Mouse (Mus musculus): ENCODE results near the gene Sox9. TPM values are rescaled to one million over a fixed set of nuclear protein-coding genes. Genes with fewer than 3 reads are reported as not detected.

Sox9 gene
- polyA plus RNA-seq, 1 experiment from 2014 or later, result 62.2 TPM

DNA sequence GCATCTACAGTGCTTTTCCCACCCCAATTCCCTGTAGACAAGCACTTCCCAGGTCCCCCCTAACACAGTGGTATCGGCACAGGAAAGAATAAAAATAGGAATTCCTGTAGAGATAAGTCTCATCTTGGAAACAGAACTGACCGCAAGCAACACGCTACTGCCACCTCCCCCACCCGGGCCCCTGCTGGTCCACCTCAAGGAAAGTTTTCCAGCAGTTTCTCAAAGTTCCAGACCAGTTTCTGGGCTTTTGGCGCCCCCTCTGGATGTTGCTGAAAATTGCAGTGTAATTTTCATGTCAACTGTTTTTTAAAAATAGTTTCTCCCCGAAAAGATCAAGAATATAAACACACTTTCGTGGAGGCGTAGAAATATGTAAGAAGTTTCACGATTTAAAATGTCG is 2.3 kb upstream of the Sox9 start:
- Histone ChIP-seq H3K36me3 (ENCODE audit: control insufficient read depth, insufficient read depth, low read length) (no peaks in the 10 kb centered on the region), H3K9me3 (ENCODE audit: control insufficient read depth, low read length) (no peaks in the 10 kb centered on the region), H3K9ac (replicated peaks; ENCODE audit: low read length) (no peak overlapping the region), H3K4me1 (ENCODE audit: control insufficient read depth, insufficient read depth, low read length) (peaks cover 23% of the 10 kb centered on the region; the same call in 1 of the 2 replicates), H3K4me2 (ENCODE audit: low read length) (peak overlapping the region; percentile 97), H3K27ac (replicated peaks; ENCODE audit: low read depth, low read length) (no peak overlapping the region), H3K4me3 (replicated peaks; ENCODE audit: low read depth, low read length) (no peak overlapping the region), H3K27me3 (ENCODE audit: control insufficient read depth, insufficient read depth, low read length) (peaks cover 13% of the 10 kb centered on the region; the same call in 1 of the 2 replicates)
- ATAC-seq (ENCODE audit: low FRiP score, low TSS enrichment), result no peak
- under 1% methylated on average over 10 of the region's 10 CpGs for WGBS
- DNase-seq, result peak; percentile 81

DNA sequence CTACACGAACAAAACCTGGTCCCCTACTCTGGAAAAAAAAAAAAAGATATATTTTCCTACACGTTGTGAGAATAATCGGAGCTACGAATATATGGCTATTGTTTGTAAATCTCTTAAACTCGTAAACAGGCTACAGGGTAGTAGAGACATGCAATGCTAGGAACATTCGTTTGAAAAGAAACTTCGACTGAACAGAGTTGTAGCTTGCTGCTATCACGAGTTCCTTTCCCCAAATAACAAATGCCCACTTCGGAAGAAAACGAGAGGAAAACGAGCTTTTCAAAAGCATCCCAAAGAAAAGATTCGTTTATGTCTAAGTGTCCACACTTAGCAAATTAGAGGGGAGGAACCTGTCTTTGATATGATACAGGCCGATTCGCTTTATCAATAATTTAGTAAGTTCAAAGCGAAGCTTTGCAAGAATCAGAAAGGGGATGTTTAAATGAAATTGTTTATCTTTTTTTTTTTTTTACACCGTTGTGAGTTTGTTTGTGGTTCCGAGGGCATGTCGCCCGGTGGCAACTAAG is 1.6 kb upstream of the Sox9 start:
- peak; percentile 48 for DNase-seq
- H3K4me1 ChIP-seq (ENCODE audit: control insufficient read depth, insufficient read depth, low read length), result peaks cover 24% of the 10 kb centered on the region; the same call in 1 of the 2 replicates
- no peak for ATAC-seq (ENCODE audit: low FRiP score, low TSS enrichment)
- H3K4me2 ChIP-seq (ENCODE audit: low read length), result peak overlapping the region; percentile 97
- H3K27me3 ChIP-seq (ENCODE audit: control insufficient read depth, insufficient read depth, low read length), result peaks cover 13% of the 10 kb centered on the region; the same call in 1 of the 2 replicates
- peak overlapping the region; percentile 60; the same call in 1 of the 2 replicates for H3K4me3 ChIP-seq (replicated peaks; ENCODE audit: low read depth, low read length)
- no peak overlapping the region for H3K9ac ChIP-seq (replicated peaks; ENCODE audit: low read length)
- 7% methylated on average over 19 of the region's 19 CpGs for WGBS
- no peak overlapping the region for H3K27ac ChIP-seq (replicated peaks; ENCODE audit: low read depth, low read length)
- no peaks in the 10 kb centered on the region for H3K36me3 ChIP-seq (ENCODE audit: control insufficient read depth, insufficient read depth, low read length)
- H3K9me3 ChIP-seq (ENCODE audit: control insufficient read depth, low read length), result no peaks in the 10 kb centered on the region

DNA sequence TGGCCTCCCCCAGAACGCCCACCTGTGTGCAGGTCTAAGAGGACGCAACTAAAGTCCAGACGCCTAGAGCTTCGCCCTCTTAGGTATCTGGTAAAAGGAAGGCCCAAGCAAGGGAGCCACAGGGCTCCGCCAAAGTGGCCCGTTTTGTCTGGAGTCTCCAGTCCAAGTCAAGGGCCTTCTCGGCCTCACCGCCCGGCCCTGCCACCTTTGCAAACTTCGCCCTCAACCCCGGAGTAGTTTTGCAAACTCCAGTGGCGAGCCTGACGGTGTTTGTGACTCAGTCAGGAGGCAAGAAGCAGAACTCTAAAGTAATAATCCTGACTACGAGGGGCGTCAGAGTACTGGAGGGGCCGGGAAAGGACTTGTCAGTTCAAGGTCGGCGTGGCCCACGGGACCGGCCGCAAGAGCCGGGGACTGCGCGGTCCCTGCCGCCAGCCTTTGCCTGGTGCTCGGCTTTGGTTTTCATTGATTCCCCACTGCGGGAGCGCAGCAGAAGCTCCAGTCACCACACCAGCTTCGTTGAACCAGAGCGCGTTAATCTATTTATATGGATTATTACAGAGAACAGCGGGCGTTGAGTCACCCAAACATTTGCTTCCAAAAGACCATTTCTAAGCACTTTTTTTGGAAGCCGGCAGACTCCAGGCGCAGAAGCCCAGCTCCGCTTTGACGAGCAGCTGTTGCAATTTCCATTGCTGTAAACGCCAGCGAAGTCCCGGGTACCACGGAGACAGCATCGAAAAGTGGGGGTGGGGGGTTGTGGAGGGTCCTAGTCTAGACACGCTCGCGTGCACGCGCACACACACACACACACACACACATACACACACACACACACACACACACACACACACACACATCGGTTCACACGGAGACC is 751 bp upstream of the Sox9 start:
- Histone ChIP-seq H3K36me3 (ENCODE audit: control insufficient read depth, insufficient read depth, low read length) (no peaks in the 10 kb centered on the region), H3K4me3 (replicated peaks; ENCODE audit: low read depth, low read length) (peak overlapping the region; percentile 60), H3K4me2 (ENCODE audit: low read length) (peak overlapping the region; percentile 97), H3K9ac (replicated peaks; ENCODE audit: low read length) (peak overlapping the region; percentile 42), H3K4me1 (ENCODE audit: control insufficient read depth, insufficient read depth, low read length) (peaks cover 24% of the 10 kb centered on the region; the same call in 1 of the 2 replicates), H3K27ac (replicated peaks; ENCODE audit: low read depth, low read length) (peak overlapping the region; percentile 73), H3K27me3 (ENCODE audit: control insufficient read depth, insufficient read depth, low read length) (peaks cover 13% of the 10 kb centered on the region; the same call in 1 of the 2 replicates), H3K9me3 (ENCODE audit: control insufficient read depth, low read length) (no peaks in the 10 kb centered on the region)
- peak; percentile 81 for DNase-seq
- peak; percentile 57 for ATAC-seq (ENCODE audit: low FRiP score, low TSS enrichment)
- WGBS, result under 1% methylated on average over 49 of the region's 49 CpGs

DNA sequence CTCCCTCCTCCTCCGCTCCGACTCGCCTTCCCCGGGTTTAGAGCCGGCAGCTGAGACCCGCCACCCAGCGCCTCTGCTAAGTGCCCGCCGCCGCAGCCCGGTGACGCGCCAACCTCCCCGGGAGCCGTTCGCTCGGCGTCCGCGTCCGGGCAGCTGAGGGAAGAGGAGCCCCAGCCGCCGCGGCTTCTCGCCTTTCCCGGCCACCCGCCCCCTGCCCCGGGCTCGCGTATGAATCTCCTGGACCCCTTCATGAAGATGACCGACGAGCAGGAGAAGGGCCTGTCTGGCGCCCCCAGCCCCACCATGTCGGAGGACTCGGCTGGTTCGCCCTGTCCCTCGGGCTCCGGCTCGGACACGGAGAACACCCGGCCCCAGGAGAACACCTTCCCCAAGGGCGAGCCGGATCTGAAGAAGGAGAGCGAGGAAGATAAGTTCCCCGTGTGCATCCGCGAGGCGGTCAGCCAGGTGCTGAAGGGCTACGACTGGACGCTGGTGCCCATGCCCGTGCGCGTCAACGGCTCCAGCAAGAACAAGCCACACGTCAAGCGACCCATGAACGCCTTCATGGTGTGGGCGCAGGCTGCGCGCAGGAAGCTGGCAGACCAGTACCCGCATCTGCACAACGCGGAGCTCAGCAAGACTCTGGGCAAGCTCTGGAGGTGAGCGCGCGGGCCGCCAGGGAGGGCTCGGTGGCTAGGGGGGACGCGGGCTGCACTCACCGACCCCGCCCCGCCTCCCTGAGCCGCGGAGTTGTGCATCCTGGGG is 515 bp downstream of the Sox9 start:
- WGBS, result under 1% methylated on average over 75 of the region's 75 CpGs
- peak; percentile 68 for DNase-seq
- peak overlapping the region; percentile 97 for H3K4me2 ChIP-seq (ENCODE audit: low read length)

DNA sequence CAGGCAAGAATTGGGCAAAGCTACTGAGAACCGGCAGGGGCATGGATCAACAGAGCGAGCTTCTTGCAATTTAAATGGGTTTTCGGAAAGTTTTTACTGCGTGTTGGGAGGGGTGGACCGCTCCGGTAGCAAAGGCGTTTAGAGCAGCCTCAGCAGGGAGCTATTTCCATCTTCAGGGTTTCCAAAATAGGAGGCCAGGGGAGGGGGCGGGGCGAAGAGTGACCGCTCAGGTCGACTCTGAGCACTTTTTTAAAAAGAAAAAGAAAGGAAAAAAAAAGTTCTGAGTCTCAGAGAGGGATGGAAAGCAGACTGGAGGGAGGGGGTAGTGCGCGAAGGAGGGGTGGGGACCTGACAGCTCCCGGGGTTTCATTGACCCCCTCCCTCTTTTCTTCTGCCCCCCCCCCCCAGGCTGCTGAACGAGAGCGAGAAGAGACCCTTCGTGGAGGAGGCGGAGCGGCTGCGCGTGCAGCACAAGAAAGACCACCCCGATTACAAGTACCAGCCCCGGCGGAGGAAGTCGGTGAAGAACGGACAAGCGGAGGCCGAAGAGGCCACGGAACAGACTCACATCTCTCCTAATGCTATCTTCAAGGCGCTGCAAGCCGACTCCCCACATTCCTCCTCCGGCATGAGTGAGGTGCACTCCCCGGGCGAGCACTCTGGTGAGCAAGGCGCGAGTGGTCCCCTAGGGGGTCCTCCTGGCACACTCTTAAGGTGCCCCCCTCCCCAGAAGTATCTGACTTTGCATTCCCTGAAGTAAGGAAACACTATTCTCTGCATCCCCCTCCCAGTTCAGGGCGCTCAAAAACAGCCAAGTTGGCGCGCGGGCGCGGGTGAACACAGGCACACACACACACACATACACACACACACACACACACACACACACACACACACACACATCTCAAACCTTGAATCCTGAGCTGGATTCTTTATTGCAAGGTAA is 1.6 kb downstream of the Sox9 start:
- Histone ChIP-seq H3K27me3 (ENCODE audit: control insufficient read depth, insufficient read depth, low read length) (no peaks in the 10 kb centered on the region), H3K9ac (replicated peaks; ENCODE audit: low read length) (peak overlapping the region; percentile 72), H3K4me1 (ENCODE audit: control insufficient read depth, insufficient read depth, low read length) (peaks cover 24% of the 10 kb centered on the region; the same call in 1 of the 2 replicates), H3K4me2 (ENCODE audit: low read length) (peak overlapping the region; percentile 97), H3K4me3 (replicated peaks; ENCODE audit: low read depth, low read length) (peak overlapping the region; percentile 60), H3K36me3 (ENCODE audit: control insufficient read depth, insufficient read depth, low read length) (no peaks in the 10 kb centered on the region), H3K27ac (replicated peaks; ENCODE audit: low read depth, low read length) (peak overlapping the region; percentile 78), H3K9me3 (ENCODE audit: control insufficient read depth, low read length) (no peaks in the 10 kb centered on the region)
- no peak for ATAC-seq (ENCODE audit: low FRiP score, low TSS enrichment)
- under 1% methylated on average over 42 of the region's 42 CpGs for WGBS
- peak; percentile 65 for DNase-seq

More for the DNA sequence above, 515 bp downstream of the Sox9 start:
- Histone ChIP-seq H3K9ac (replicated peaks; ENCODE audit: low read length) (peak overlapping the region; percentile 72), H3K27ac (replicated peaks; ENCODE audit: low read depth, low read length) (peak overlapping the region; percentile 78), H3K36me3 (ENCODE audit: control insufficient read depth, insufficient read depth, low read length) (no peaks in the 10 kb centered on the region), H3K4me1 (ENCODE audit: control insufficient read depth, insufficient read depth, low read length) (peaks cover 24% of the 10 kb centered on the region; the same call in 1 of the 2 replicates), H3K9me3 (ENCODE audit: control insufficient read depth, low read length) (no peaks in the 10 kb centered on the region), H3K27me3 (ENCODE audit: control insufficient read depth, insufficient read depth, low read length) (peaks cover 5% of the 10 kb centered on the region; the same call in 1 of the 2 replicates), H3K4me3 (replicated peaks; ENCODE audit: low read depth, low read length) (peak overlapping the region; percentile 60)
- peak; percentile 22 for ATAC-seq (ENCODE audit: low FRiP score, low TSS enrichment)

- H3K9me3 ChIP-seq (ENCODE audit: control insufficient read depth, low read length), result no peaks in the 10 kb centered on the region
- peaks cover 24% of the 10 kb centered on the region; the same call in 1 of the 2 replicates for H3K4me1 ChIP-seq (ENCODE audit: control insufficient read depth, insufficient read depth, low read length)
- peak overlapping the region; percentile 78 for H3K27ac ChIP-seq (replicated peaks; ENCODE audit: low read depth, low read length)
- ATAC-seq (ENCODE audit: low FRiP score, low TSS enrichment), result no peak
- DNase-seq, result peak; percentile 72
- H3K36me3 ChIP-seq (ENCODE audit: control insufficient read depth, insufficient read depth, low read length), result no peaks in the 10 kb centered on the region
- H3K4me3 ChIP-seq (replicated peaks; ENCODE audit: low read depth, low read length), result peak overlapping the region; percentile 60
- 4% methylated on average over 30 of the region's 30 CpGs for WGBS
- H3K27me3 ChIP-seq (ENCODE audit: control insufficient read depth, insufficient read depth, low read length), result no peaks in the 10 kb centered on the region
- peak overlapping the region; percentile 72 for H3K9ac ChIP-seq (replicated peaks; ENCODE audit: low read length)
- peak overlapping the region; percentile 97 for H3K4me2 ChIP-seq (ENCODE audit: low read length)
Observed at GRCm38 (mm10) chr11:112784347-112784902, 2.4 kb downstream of the Sox9 start.

DNA sequence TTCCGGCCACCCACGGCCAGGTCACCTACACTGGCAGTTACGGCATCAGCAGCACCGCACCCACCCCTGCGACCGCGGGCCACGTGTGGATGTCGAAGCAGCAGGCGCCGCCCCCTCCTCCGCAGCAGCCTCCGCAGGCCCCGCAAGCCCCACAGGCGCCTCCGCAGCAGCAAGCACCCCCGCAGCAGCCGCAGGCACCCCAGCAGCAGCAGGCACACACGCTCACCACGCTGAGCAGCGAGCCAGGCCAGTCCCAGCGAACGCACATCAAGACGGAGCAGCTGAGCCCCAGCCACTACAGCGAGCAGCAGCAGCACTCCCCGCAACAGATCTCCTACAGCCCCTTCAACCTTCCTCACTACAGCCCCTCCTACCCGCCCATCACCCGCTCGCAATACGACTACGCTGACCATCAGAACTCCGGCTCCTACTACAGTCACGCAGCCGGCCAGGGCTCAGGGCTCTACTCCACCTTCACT is 2.9 kb downstream of the Sox9 start:
- 0 out of 2 replicates have a peak, but pooled peaks have one; percentile 26 for ATAC-seq (ENCODE audit: low FRiP score, low TSS enrichment)

More for the DNA sequence above, 2.9 kb downstream of the Sox9 start:
- Histone ChIP-seq H3K4me1 (ENCODE audit: control insufficient read depth, insufficient read depth, low read length) (peaks cover 24% of the 10 kb centered on the region; the same call in 1 of the 2 replicates), H3K36me3 (ENCODE audit: control insufficient read depth, insufficient read depth, low read length) (no peaks in the 10 kb centered on the region), H3K4me3 (replicated peaks; ENCODE audit: low read depth, low read length) (peak overlapping the region; percentile 60), H3K27ac (replicated peaks; ENCODE audit: low read depth, low read length) (peak overlapping the region; percentile 78), H3K27me3 (ENCODE audit: control insufficient read depth, insufficient read depth, low read length) (no peaks in the 10 kb centered on the region), H3K9ac (replicated peaks; ENCODE audit: low read length) (peak overlapping the region; percentile 72), H3K4me2 (ENCODE audit: low read length) (peak overlapping the region; percentile 97), H3K9me3 (ENCODE audit: control insufficient read depth, low read length) (no peaks in the 10 kb centered on the region)
- peak; percentile 74 for DNase-seq
- WGBS, result 2% methylated on average over 34 of the region's 34 CpGs
